Mouse (Mus musculus): Measurements from ENCODE around the gene Adam33. TPM values are rescaled to one million over a fixed set of nuclear protein-coding genes. Genes with fewer than 3 reads are reported as not detected.

Adam33 gene
- polyA plus RNA-seq, 2 experiments = 30.7 to 104 TPM

GRCm38 (mm10) chr2:131067481-131067880 lies 3.9 kb upstream of the Adam33 start:
- H3K4me2 ChIP-seq (replicated peaks; ENCODE audit: low read depth, low read length, severe bottlenecking) = no peak overlapping the region
- H3K9ac ChIP-seq (ENCODE audit: low read depth, low read length, severe bottlenecking) = no peak overlapping the region
- 0 out of 2 replicates have a peak overlapping the region, but pooled peaks have one; percentile 52 for H3K27ac ChIP-seq (replicated peaks; ENCODE audit: low read depth, low read length)
- no peak overlapping the region for H3K4me3 ChIP-seq (replicated peaks; ENCODE audit: low read length)
- ATAC-seq (ENCODE audit: low FRiP score, low read depth) (no peak), DNase-seq (ENCODE audit: low spot score) (peak; percentile 88)
- H3K27me3 ChIP-seq (ENCODE audit: control insufficient read depth, insufficient read depth, low read length) = no peaks in the 10 kb centered on the region
- 39% methylated on average over 6 of the region's 6 CpGs for WGBS
- H3K36me3 ChIP-seq (ENCODE audit: control insufficient read depth, insufficient read depth, low read length) = no peaks in the 10 kb centered on the region
- peaks cover 13% of the 10 kb centered on the region for H3K4me1 ChIP-seq (ENCODE audit: control insufficient read depth, insufficient read depth, low read length)
- H3K9me3 ChIP-seq (ENCODE audit: control insufficient read depth, low read length) = no peaks in the 10 kb centered on the region
- TF ChIP-seq POLR2A (IDR thresholded peaks at IDR 0.05; ENCODE audit: borderline replicate concordance, extremely low read depth, insufficient read depth, insufficient read length) = no peak

GRCm38 (mm10) chr2:131066342-131066741 lies 2.7 kb upstream of the Adam33 start:
- peaks cover 18% of the 10 kb centered on the region for H3K4me1 ChIP-seq (ENCODE audit: control insufficient read depth, insufficient read depth, low read length)
- no peak for ATAC-seq (ENCODE audit: low FRiP score, low read depth)
- H3K4me3 ChIP-seq (replicated peaks; ENCODE audit: low read length) = no peak overlapping the region
- H3K9me3 ChIP-seq (ENCODE audit: control insufficient read depth, low read length) = no peaks in the 10 kb centered on the region
- H3K27ac ChIP-seq (replicated peaks; ENCODE audit: low read depth, low read length) = no peak overlapping the region
- H3K4me2 ChIP-seq (replicated peaks; ENCODE audit: low read depth, low read length, severe bottlenecking) = no peak overlapping the region
- no peak for DNase-seq (ENCODE audit: low spot score)
- no peaks in the 10 kb centered on the region for H3K27me3 ChIP-seq (ENCODE audit: control insufficient read depth, insufficient read depth, low read length)
- no peaks in the 10 kb centered on the region for H3K36me3 ChIP-seq (ENCODE audit: control insufficient read depth, insufficient read depth, low read length)
- TF ChIP-seq POLR2A (IDR thresholded peaks at IDR 0.05; ENCODE audit: borderline replicate concordance, extremely low read depth, insufficient read depth, insufficient read length) = no peak
- no peak overlapping the region for H3K9ac ChIP-seq (ENCODE audit: low read depth, low read length, severe bottlenecking)
- WGBS = 68% methylated on average over 9 of the region's 9 CpGs

- no peak for ATAC-seq (ENCODE audit: low FRiP score, low read depth)
- Histone ChIP-seq H3K4me1 (ENCODE audit: control insufficient read depth, insufficient read depth, low read length) (peaks cover 40% of the 10 kb centered on the region), H3K4me2 (replicated peaks; ENCODE audit: low read depth, low read length, severe bottlenecking) (peak overlapping the region; percentile 24; the same call in 1 of the 2 replicates), H3K9ac (ENCODE audit: low read depth, low read length, severe bottlenecking) (no peak overlapping the region), H3K27me3 (ENCODE audit: control insufficient read depth, insufficient read depth, low read length) (no peaks in the 10 kb centered on the region), H3K9me3 (ENCODE audit: control insufficient read depth, low read length) (no peaks in the 10 kb centered on the region), H3K4me3 (replicated peaks; ENCODE audit: low read length) (no peak overlapping the region), H3K36me3 (ENCODE audit: control insufficient read depth, insufficient read depth, low read length) (no peaks in the 10 kb centered on the region), H3K27ac (replicated peaks; ENCODE audit: low read depth, low read length) (peak overlapping the region; percentile 67; the same call in 1 of the 2 replicates)
- DNase-seq (ENCODE audit: low spot score) = peak; percentile 50
- WGBS = 62% methylated on average over 5 of the region's 5 CpGs
- no peak for TF ChIP-seq POLR2A (IDR thresholded peaks at IDR 0.05; ENCODE audit: borderline replicate concordance, extremely low read depth, insufficient read depth, insufficient read length)
These were observed 2.0 kb downstream of the Adam33 start for GRCm38 (mm10) chr2:131061607-131062006.

- Histone ChIP-seq H3K27me3 (ENCODE audit: control insufficient read depth, insufficient read depth, low read length) (peaks cover 3% of the 10 kb centered on the region), H3K4me3 (replicated peaks; ENCODE audit: low read length) (no peak overlapping the region), H3K36me3 (ENCODE audit: control insufficient read depth, insufficient read depth, low read length) (no peaks in the 10 kb centered on the region), H3K9me3 (ENCODE audit: control insufficient read depth, low read length) (no peaks in the 10 kb centered on the region), H3K4me1 (ENCODE audit: control insufficient read depth, insufficient read depth, low read length) (peaks cover 46% of the 10 kb centered on the region), H3K27ac (replicated peaks; ENCODE audit: low read depth, low read length) (peak overlapping the region; percentile 67), H3K4me2 (replicated peaks; ENCODE audit: low read depth, low read length, severe bottlenecking) (peak overlapping the region; percentile 24), H3K9ac (ENCODE audit: low read depth, low read length, severe bottlenecking) (no peak overlapping the region)
- 34% methylated on average over 6 of the region's 6 CpGs for WGBS
- no peak for TF ChIP-seq POLR2A (IDR thresholded peaks at IDR 0.05; ENCODE audit: borderline replicate concordance, extremely low read depth, insufficient read depth, insufficient read length)
- peak; percentile 56; the same call in 1 of the 2 replicates for ATAC-seq (ENCODE audit: low FRiP score, low read depth)
- peak; percentile 62 for DNase-seq (ENCODE audit: low spot score)
These were observed 2.8 kb downstream of the Adam33 start for GRCm38 (mm10) chr2:131060784-131061183.

GRCm38 (mm10) chr2:131059781-131060540 lies 3.7 kb downstream of the Adam33 start:
- DNase-seq (ENCODE audit: low spot score) = peak; percentile 51
- peak overlapping the region; percentile 24 for H3K4me2 ChIP-seq (replicated peaks; ENCODE audit: low read depth, low read length, severe bottlenecking)
- peak; percentile 39; the same call in 1 of the 2 replicates for ATAC-seq (ENCODE audit: low FRiP score, low read depth)
- H3K27ac ChIP-seq (replicated peaks; ENCODE audit: low read depth, low read length) = peak overlapping the region; percentile 22
- H3K4me3 ChIP-seq (replicated peaks; ENCODE audit: low read length) = no peak overlapping the region
- H3K9ac ChIP-seq (ENCODE audit: low read depth, low read length, severe bottlenecking) = no peak overlapping the region
- H3K9me3 ChIP-seq (ENCODE audit: control insufficient read depth, low read length) = no peaks in the 10 kb centered on the region
- no peak for TF ChIP-seq POLR2A (IDR thresholded peaks at IDR 0.05; ENCODE audit: borderline replicate concordance, extremely low read depth, insufficient read depth, insufficient read length)
- peaks cover 11% of the 10 kb centered on the region for H3K27me3 ChIP-seq (ENCODE audit: control insufficient read depth, insufficient read depth, low read length)
- no peaks in the 10 kb centered on the region for H3K36me3 ChIP-seq (ENCODE audit: control insufficient read depth, insufficient read depth, low read length)
- 36% methylated on average over 9 of the region's 9 CpGs for WGBS
- peaks cover 49% of the 10 kb centered on the region for H3K4me1 ChIP-seq (ENCODE audit: control insufficient read depth, insufficient read depth, low read length)

All from limb, embryonic 14.5 days (tissue).